Mouse (Mus musculus) bone marrow, adult 2 months (tissue): ENCODE measurements at regions not wholly inside any gene's neighbourhood (a gene's known extent, or its start where the extent isn't known, plus 50 kb on each side); places are given as distances from the start of the nearest gene placed in this dataset.

Source experiments
- CTCF ChIP-seq: fragments of 200-500 bp; IDR thresholded peaks from 2 replicates; pipeline ENCODE4 v1.5.1; 2011; ENCODE audit warnings: low read length, control low read depth; ENCODE audit not compliant: control insufficient read depth, insufficient read depth
- POLR2A ChIP-seq: fragments of 200-500 bp; IDR thresholded peaks from 2 replicates; pipeline ENCODE4 v1.6.1; 2011; ENCODE audit warnings: low read depth, mild to moderate bottlenecking, control low read depth, low read length, borderline replicate concordance; ENCODE audit not compliant: control insufficient read depth

- no peak for TF ChIP-seq POLR2A
- no peak for TF ChIP-seq CTCF
Observed at GRCm38 (mm10) chr2:172739529-172739928, 190.1 kb downstream of the Tfap2c start.
